Mouse (Mus musculus): ENCODE results near the gene Hamp2. TPM values are rescaled to one million over a fixed set of nuclear protein-coding genes. Genes with fewer than 3 reads are reported as not detected.
"Not testable (repeated sequence)": the region's sequence is repeated elsewhere in the genome, so short reads cannot be mapped to it uniquely, and the experiment has no call there.

Gene Hamp2
- total RNA-seq, 4 experiments from 2014 or later, result 1.3 to 4.2 (median 2.6) TPM; not detected in 1

- no peak for DNase-seq
Observed at GRCm38 (mm10) chr7:30953459-30953858, 29.0 kb upstream of the Hamp2 start.

- no peak for DNase-seq
Observed at GRCm38 (mm10) chr7:30952441-30953265, 28.2 kb upstream of the Hamp2 start.

GRCm38 (mm10) chr7:30949902-30950301, 25.4 kb upstream of the Hamp2 start:
- not testable (repeated sequence) for DNase-seq

GRCm38 (mm10) chr7:30945876-30946275, 21.4 kb upstream of the Hamp2 start:
- DNase-seq, result no peak

- not testable (repeated sequence) for DNase-seq
Observed at GRCm38 (mm10) chr7:30945466-30945865, 21.0 kb upstream of the Hamp2 start.

GRCm38 (mm10) chr7:30944706-30945105, 20.2 kb upstream of the Hamp2 start:
- DNase-seq, result not testable (repeated sequence)

- no peak for DNase-seq
Observed at GRCm38 (mm10) chr7:30943909-30944635, 19.6 kb upstream of the Hamp2 start, which contains the start of gene Hamp. Hamp (minus strand) TSS chr7:30944032.

- not testable (repeated sequence) for DNase-seq
Observed at GRCm38 (mm10) chr7:30942365-30942764, 17.9 kb upstream of the Hamp2 start.

GRCm38 (mm10) chr7:30940070-30940469, 15.6 kb upstream of the Hamp2 start:
- DNase-seq, result not testable (repeated sequence)

- not testable (repeated sequence) for DNase-seq
Observed at GRCm38 (mm10) chr7:30935422-30936099, 11.1 kb upstream of the Hamp2 start.

- no peak for DNase-seq
Observed at GRCm38 (mm10) chr7:30924071-30924470, 410 bp downstream of the Hamp2 start.

- not testable (repeated sequence) for DNase-seq
Observed at GRCm38 (mm10) chr7:30922490-30922889, 2.0 kb downstream of the Hamp2 start.

- DNase-seq, result no peak
Observed at GRCm38 (mm10) chr7:30920217-30920616, 4.3 kb downstream of the Hamp2 start.

GRCm38 (mm10) chr7:30917219-30917618, 7.3 kb downstream of the Hamp2 start:
- DNase-seq, result no peak

GRCm38 (mm10) chr7:30916713-30917112, 7.8 kb downstream of the Hamp2 start:
- no peak for DNase-seq

- DNase-seq, result no peak
Observed at GRCm38 (mm10) chr7:30914732-30915131, 9.7 kb downstream of the Hamp2 start, which contains the start of gene Mag. Mag (minus strand) TSS chr7:30914873.

- no peak for DNase-seq
Observed at GRCm38 (mm10) chr7:30909773-30910172, 14.7 kb downstream of the Hamp2 start.

- DNase-seq, result no peak
Observed at GRCm38 (mm10) chr7:30908992-30909431, 15.5 kb downstream of the Hamp2 start.

GRCm38 (mm10) chr7:30908277-30908991, 16.0 kb downstream of the Hamp2 start:
- no peak for DNase-seq

GRCm38 (mm10) chr7:30904042-30904441, 20.4 kb downstream of the Hamp2 start:
- no peak for DNase-seq

GRCm38 (mm10) chr7:30895217-30895616, 29.3 kb downstream of the Hamp2 start:
- DNase-seq, result no peak

- no peak for DNase-seq
Observed at GRCm38 (mm10) chr7:30892515-30892914, 32.0 kb downstream of the Hamp2 start.

Measured in adrenal gland, adult 8-10 months (tissue).